Mouse (Mus musculus) right cerebral cortex, postnatal 4 days (tissue): ENCODE data around the gene 0610010K14Rik.
A peak's percentile ranks its signal among the peaks of the same experiment; 100 is the strongest.

ENCODE experiments used
- DNase-seq: peaks from one replicate; pipeline ENCODE4 v3.0.0-alpha.2; 2022

0610010K14Rik gene

DNA sequence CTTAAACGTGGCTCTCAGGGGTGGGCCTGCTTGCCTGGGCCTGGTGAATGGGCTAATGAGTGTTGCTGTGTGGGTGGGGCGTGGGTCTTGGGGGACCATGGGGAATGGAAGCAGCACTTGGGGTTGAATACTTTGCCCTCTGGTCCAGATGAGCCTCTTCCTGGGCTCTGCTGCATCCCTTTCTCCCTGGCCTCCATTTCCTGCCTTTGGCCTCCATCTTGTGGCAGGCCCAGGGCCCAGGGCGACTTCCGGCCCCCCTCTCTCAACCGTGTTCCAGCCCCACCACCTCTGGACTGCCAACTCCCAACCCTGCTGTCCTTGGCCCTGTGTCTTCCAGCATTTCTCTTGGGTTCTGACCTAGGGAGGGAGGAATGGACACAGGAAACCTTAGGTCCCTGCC lies 3.7 kb downstream of the 0610010K14Rik start:
- DNase-seq, result no peak

DNA sequence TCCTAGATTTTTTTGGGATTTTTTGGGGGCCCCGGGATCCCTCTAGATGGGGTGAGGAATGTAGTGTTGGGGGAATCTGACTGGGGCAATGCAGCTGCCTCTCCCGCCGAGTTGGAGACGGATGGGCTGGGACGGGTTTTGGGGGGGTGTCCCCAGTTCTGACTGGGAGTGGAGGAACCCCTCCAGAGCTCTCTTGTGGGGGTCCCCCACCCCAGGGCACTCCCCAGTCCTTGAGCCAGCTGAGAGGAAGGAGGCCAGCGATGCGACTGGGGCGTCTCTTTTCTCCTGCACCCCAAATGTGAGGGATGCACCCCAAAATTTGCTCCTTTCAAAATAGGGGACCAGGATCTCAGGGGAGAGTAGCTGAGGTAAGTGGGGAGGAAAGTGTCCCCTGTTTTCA lies 4.7 kb downstream of the 0610010K14Rik start:
- DNase-seq, result no peak

DNA sequence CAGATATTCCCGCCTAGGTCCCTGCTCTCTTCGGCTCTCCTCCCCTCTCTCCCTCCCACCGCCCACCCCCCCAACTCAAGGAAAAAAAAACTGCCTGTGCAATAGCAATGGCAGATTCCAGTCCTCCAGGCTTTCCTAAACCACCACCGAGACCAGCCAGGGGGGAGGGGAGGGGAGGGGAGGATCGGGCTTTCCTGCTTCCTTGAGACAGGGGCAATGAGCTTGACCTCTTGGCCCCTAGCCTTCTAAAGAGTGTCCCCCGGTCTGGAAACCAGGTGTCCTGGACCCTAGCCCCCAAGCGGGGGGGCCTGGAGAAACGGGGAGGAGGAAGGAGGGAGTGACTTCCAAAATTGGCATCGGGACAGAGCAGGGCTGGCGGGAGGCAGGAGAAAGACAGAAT lies 5.2 kb downstream of the 0610010K14Rik start:
- peak; percentile 70 for DNase-seq

DNA sequence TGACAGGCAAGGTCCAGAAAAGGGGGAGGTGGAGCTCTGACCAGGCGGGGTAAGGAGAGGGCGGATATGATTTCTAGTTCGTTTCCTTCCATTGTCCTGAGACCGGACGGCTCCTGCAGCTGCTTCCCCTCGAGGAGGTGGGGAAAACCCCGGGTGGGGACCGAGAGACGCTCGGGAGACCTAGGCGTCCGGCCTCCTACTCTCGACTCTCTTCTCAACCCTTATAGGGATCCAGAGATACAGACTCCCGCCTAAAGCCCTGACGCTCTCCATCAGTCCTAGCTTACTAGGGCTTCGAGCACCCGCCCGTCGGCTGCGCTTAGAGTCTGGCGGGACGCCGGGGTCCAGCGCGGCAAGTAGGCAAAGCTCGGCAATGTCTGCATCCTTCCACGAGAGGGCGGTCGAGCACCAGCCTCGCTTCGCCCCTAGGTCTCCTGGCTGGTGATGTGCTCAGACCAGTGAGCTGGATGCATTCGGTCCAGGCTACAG lies 7.4 kb downstream of the 0610010K14Rik start:
- DNase-seq, result peak; percentile 85

DNA sequence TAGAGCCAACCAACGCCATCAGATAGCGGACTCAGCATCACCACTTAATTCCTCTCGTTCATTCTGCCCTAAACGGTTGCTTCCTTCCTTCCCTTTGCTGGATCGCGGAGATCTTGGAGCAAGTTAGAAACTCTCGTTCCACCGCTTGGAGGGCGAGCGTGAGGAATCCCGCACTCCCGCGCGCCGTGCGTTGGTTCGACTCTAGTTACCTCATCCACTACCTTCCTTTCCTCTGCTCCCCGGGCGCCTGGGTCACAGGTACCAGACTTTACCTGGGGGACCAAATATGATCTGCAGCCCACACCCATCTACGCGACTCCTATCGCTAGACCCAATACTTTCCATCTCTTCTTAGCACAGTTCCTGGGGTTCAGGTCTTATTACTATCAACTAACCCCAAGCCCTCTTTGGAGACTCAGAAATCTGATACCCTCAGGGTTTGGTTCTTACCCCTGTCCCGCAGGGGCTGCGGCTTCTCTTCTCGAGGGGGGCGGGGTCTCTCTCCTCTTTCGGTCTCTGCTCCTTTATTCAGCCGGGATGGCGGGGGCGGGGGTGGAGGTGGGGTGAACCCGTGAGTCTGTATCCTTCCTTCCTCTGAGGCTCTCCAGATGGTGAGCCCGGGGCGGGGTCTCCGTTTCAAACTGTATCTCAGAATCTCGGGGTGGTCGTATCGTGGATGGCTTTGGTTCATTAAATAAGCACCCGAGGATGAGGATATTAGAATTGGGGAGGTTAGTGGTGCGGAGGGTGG lies 8.3 kb downstream of the 0610010K14Rik start, which contains the start of gene Bcl6b:
Gene Bcl6b (minus strand): TSS at position 539 of the 751 bp plus-strand sequence.
- no peak for DNase-seq

DNA sequence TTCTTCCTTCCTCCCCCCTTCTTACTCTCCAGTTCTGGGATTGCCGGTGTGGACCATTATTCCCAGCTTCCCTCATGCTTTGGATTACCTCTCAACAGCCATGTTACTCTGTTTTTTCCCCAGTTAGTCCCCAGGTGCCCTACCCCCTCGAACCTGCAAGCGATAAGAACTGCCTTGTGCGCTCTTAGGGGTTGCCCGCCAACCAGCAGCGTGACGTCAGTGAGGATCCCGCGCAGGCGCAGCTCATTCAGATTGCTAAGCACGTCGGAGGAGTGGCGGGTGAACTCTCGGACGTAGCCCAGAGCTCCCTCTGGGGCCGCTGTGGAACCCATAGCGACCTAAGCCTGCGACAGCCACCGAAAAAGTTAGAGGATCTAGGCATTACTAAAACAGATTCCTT lies 8.9 kb downstream of the 0610010K14Rik start:
- peak; percentile 80 for DNase-seq

DNA sequence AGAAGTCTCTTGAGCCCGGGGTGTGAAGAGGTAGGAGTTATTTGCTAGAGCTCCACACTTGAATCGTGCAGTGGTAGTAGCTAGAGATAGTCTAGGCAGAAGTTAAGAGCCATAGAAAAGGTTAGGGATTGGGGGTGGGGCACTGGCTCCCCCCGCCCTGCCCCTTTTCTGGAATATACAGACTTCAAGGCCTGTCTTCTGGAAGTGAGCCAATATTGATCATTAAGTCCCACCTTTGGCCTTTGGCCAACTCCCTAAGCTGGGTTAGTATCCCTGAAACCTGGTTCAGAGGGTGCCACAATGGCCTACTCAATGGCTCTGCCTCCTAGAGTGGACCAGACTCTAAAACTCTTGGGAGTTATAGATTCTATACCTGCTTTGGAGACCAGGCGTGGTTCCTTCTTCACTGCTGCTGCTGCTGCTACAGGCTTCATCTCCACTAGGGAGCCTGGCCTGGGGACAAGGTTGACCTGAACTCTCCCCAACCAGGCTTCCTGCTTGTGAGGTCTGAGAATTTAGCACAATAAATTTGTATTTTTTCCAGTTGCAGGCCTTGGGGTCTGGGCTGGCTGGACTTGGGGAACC lies 10.0 kb downstream of the 0610010K14Rik start:
- no peak for DNase-seq

DNA sequence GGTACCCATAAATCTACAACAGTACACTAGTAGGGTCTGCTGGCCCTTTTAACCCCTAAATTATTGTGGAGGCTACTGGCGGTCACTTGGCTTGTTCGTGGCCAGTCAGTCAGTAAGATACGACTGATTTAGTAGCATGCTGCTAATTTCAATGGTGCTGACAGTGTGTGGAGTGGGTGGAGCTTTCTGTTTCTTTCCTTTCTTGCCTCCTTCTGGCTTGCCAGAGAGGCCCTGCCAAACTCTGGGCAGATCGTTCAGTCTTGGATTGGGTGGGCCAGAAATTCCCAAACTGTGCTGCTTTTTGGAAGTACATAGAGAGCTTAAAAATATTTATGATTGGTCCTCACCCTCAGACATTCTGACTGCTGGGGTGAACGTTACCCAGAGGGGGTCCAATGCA lies 10.6 kb downstream of the 0610010K14Rik start:
- no peak for DNase-seq

DNA sequence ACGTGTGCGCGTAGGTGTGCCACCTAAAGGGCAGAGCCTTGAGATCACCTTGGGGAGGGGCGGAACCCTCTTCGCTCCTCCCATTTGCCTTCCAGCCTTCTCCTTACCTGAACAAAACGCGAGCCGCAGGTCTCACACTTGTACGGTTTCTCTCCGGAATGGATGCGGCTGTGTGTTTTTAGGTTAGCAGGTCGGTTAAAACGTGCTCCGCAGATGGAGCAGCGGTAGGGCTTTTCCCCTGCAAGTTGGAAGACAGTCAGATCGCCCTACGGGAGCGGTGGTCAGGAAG lies 11.2 kb downstream of the 0610010K14Rik start:
- no peak for DNase-seq

DNA sequence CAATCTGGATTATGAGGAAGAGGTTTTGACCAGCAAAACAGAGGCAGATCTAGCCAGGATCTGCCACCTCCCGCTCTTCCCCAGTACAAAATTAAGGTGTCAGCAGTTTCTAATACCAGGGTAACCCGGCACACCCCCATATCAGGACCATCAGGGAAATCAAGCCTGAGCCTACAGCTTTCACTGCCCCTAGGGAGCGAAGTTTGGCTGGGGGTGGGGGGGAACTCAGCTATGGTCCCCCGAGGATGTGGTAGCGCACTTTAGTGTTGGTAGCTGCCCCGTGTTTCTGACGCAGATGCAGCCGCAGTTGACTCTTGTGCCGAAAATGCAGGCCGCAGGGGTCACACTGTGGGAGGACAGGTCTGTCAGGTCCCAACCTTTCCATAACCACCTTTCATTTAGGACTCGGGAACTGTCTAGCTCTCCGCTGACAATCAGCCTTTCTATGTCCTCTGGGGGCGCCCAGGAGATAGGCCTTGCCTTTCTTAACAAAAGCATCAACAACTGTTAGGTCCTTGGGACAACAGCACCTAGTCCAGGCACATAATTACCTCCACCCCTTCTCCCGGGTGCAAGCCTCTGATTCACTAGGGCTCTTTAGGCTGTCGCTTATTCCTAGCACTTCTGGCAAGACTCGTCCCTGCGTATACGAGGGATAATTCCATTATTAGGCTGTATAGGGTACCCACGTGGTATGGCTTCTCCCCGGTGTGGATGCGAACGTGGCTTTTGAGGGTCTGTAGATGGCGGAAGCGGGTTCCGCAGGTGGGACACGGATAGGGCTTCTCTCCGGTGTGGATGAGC lies 11.7 kb downstream of the 0610010K14Rik start:
- DNase-seq, result no peak

DNA sequence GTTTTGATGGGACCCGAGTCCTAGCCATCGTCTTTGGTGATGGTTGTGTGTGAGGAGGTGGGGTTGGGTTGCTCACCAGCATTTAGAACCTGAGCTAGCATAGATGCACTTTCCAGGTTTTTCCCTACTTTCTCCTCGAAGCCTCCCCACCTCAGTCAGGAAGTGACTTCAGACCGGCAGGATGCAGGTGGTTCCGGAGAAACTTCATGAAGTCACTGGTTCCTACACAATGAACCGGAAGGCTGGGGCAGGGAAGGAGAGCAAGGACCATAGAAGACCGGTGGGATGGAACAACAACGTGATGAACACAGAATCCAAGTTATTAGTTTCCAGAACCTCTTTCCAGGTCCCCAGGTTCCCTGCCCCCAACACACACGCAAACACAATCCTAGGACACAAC lies 14.0 kb downstream of the 0610010K14Rik start:
- no peak for DNase-seq

DNA sequence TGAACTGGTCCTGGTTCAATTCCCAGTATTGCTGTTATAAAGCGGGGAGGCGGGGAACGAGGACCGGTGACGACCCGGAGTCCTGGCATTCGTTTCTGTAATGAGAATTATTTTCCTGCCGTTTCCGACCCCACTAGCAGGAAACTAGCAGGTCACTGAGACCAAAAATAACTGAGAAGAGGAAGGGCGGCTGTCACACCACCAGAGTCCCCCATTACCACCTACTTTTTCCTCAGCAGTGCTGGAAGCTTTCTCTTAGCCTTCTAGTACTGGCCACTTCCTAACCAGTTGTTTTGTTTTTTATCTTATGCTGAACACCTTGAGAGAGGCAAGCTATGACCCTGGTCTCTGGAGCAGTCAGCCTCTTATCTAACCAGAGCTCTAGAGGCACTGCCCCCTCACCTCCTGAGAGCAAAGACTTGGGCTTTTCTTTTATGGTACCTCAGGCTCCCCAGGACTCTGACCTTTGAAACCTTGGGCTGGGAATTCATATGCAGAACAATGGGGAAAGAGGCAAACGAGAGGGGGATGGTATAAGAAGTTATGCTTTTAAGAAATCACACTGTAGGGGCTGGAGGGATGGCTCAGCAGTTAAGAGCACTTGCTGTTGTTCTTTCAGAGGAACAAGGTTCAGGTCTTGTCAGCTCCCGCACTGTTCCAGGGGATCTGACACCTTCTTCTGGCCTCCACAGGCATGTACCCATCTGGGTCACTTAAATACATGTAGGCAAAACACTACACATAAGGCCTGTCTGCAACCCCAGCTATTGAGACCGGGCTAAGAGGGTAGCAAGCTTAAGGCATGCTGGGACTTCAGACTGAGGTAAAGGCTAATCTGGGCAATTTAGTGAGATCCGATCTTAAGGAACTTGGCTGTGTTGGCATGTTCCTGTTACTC lies 15.9 kb downstream of the 0610010K14Rik start:
- DNase-seq, result no peak

DNA sequence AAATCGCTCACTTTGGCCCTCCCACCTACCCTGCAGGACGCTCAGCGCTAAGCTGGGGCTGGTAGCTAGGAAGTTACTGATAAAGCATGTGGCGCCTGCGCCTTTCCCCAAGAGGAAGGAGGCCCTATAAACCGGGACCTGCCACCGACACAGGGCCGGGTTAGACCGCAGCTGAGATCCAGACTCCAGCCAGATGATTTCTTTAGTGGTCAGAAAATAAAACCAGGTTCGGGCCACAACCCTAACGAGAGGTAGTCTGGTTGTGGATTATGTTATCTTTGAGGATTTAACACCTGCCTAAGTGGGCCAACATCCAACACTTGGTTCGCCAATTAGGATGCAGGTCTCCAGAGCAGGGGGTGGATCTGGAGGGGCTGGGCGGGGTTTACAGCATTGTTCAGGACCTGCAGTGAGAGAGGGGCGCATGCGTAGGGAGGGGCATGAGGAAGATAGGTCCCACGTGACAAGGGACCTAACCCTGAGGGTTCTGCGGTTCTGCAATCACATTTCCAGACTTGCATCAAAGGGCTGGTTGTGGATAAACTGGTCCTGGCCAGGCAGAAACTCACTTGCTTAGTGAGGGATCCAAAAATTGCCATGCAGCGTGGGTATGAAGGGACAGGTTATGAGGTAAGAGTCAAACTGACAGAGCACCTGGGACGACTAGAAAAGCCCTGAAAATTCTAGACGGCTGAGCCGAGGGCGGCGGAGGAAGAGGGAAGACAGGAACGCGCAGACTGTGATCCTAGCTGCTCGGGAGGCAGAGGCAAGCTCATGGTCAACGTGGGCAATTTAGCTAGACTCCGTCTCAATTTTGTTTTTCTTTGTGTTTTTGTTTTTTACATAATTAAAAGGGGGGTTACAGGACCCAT lies 16.7 kb downstream of the 0610010K14Rik start, which contains the start of gene Slc16a13:
Gene Slc16a13 (minus strand): TSS at position 334 of the 872 bp plus-strand sequence.
- peak; percentile 96 for DNase-seq

DNA sequence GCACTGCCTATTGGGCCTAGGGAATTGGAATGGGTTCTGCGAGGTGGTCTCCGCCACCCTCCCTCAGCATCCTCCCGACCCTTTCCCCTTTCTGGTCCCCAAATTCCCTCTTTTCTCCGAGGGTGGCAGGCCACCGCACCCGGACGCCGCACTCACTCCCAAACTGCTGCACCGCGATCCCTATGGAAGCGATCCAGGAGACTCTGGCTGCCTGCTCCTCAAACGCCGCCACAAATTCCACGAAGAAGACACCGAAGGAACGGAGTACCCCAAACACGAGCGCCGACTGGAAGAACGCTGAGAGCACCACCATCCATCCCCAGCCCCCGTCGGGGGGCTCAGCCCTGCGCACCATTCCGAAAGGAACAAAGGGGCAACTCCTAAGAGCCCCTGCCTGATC lies 17.4 kb downstream of the 0610010K14Rik start:
- DNase-seq, result no peak

DNA sequence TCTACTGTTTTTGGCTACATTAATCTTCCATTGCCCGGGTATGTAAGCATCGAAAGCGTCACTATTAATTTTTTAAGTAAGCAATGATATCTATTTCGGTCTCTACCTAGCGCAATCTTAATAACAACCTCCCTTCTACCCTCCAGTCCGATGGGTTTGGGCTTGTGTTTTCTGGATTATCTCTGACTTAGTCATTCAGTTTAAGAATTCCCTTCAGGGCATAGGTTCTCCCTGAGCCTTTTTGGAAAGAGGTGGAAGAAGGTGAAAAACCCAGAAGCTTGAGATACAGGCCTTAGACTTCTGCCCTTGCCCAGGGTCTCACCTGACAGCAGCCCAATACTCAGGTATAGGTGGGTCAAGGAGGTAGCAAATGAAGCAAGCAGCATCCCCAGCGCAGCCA lies 17.8 kb downstream of the 0610010K14Rik start:
- no peak for DNase-seq

DNA sequence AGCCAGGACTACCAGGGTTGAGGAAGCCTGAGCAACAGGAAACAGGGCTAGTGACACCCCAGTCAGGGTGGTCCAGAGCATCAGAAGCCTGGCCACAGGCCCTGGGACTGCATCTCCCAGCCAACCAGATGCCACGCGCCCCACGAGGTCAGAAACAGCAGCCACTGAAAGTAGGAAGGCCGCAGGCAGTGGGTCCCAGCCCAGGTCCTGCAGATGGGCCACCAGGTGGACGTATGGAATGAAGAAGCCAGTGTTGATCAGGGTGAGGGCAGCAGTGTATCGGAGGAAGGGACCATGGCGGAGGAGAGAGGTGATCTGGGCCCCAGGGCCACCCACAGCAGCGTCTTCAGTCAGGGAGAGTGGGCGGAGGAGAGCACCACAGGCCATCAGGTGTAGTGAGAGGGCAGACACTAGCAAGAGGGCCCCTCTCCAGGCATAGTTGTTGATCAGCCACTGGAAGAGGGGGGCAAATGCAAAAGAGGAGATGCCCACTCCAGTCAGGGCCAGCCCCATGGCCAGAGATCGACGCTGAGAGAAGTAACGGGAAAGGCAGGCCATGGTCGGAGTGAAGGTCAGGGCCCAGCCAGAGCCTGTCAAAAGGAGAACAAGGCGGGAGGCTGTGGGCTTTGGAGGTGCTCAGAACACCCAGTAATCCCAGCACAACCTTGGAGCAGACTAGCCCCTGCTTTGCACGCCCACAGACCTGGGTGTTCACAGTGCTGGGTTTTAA lies 18.8 kb downstream of the 0610010K14Rik start:
- no peak for DNase-seq

DNA sequence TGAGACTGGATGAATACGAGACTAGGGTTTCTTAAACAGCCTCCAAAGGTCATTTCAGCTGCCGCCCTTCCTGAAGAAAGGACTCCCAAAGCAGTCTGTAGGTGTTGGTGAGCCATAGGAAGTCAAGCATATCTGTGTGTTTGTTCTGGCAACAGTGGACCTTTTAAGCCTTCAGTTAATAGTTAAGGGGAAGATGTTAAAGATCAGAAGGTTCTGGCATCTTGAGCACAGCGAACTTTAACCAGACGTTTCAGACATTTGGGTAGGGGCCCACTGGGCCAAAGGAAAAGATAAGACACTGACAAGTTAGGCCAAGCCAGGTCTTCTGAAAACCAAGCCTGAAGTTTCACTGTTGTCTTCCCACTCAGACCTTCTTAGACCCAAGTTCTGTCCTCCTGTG lies 19.7 kb downstream of the 0610010K14Rik start:
- no peak for DNase-seq

DNA sequence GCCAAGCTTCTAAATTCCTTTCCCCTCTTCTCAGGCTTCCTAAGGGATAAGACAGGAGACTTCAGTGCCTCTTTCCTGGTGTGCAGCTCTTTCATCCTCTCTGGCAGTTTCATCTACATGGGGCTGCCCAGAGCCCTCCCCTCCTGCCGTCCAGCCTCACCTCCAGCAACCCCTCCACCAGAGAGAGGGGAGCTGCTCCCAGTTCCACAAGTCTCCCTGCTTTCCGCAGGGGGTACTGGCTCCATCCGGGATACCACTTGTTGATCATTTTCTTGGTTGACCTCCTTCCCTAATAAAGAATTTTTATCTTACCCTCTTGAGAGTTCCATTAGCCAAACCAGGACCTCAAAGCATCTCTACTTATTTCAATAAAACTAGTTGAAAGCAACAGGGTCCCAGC lies 21.6 kb downstream of the 0610010K14Rik start:
- DNase-seq, result no peak

DNA sequence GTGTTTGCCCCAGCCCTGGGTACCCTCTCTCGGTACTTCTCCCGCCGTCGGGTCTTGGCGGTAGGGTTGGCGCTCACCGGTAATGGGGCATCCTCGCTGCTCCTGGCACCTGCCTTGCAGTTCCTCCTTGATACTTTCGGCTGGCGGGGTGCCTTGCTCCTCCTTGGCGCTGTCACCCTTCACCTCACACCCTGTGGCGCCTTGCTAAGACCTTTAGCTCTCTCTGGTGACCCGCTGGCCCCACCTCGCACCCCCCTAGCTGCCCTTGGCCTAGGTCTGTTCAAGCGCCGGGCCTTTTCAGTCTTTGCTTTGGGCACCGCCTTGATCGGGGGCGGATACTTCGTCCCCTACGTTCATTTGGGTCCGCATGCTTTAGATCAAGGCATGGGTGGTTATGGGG lies 22.4 kb downstream of the 0610010K14Rik start:
- DNase-seq, result no peak

DNA sequence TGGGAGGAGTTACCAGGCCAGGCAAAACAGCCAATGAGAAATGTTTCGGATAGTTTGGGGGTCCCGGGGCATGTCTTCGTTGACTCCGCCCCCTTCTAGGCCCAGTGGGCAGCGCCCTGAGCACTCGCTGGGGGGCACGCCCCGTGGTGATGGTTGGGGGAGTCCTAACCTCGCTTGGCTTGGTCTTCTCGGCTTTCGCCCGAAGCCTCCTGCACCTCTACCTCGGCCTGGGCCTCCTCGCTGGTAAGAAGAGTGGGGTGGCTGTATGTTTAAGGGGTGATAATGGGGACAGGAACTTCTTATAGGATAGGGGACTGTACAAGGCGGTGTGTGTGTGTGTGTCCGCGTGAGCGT lies 22.9 kb downstream of the 0610010K14Rik start:
- no peak for DNase-seq
